Mouse (Mus musculus) left cerebral cortex, adult 2 months (tissue): ENCODE measurements at regions not wholly inside any gene's neighbourhood (a gene's known extent, or its start where the extent isn't known, plus 50 kb on each side); places are given as distances from the start of the nearest gene placed in this dataset.
A peak's percentile ranks its signal among the peaks of the same experiment; 100 is the strongest.

Source experiments
- DNase-seq, 2 experiments: peaks; one replicate each; pipeline ENCODE4 v3.0.0; 2021 to 2022; ENCODE audit warnings: low spot score in 2 of 2, mixed read lengths in 1 of 2; ENCODE audit errors: extremely low spot score in 1 of 2
- H3K27ac ChIP-seq: fragments of 200-600 bp; 2 replicates; pipeline ENCODE4 v1.8.1; 2022
- H3K4me3 ChIP-seq: fragments of 200-600 bp; 2 replicates; pipeline ENCODE4 v1.8.1; 2022
- CTCF ChIP-seq: fragments of 200-600 bp; IDR thresholded peaks from 2 replicates; pipeline ENCODE4 v1.8.1; 2022; ENCODE audit warnings: antibody characterized with exemption, mild to moderate bottlenecking, moderate library complexity
- intact Hi-C: fragments of 180-260 bp; cut with DNase I; formaldehyde crosslinking; loops from one replicate; pipeline ENCODE4 v1.15.1; 2025

- Histone ChIP-seq H3K27ac (no peak overlapping the region), H3K4me3 (no peak overlapping the region)
- no peak for TF ChIP-seq CTCF
- intact Hi-C loops = no loop called here
- DNase-seq = no peak
Measured at GRCm38 (mm10) chr12:106841996-106842395, 646.4 kb upstream of the 3110018I06Rik start.

- H3K4me3 ChIP-seq = no peak overlapping the region
- no peak overlapping the region for H3K27ac ChIP-seq
- TF ChIP-seq CTCF = no peak
- DNase-seq = no peak
- intact Hi-C loops = no loop called here
Measured at GRCm38 (mm10) chr12:106842396-106842795, 646.0 kb upstream of the 3110018I06Rik start.

GRCm38 (mm10) chr12:106851666-106852065 lies 636.8 kb upstream of the 3110018I06Rik start:
- intact Hi-C loops = no loop called here
- no peak for DNase-seq
- no peak; the same call in 1 of the 2 replicates for TF ChIP-seq CTCF

GRCm38 (mm10) chr12:106852736-106853135 lies 635.7 kb upstream of the 3110018I06Rik start:
- TF ChIP-seq CTCF = no peak
- intact Hi-C loops = no loop called here
- Histone ChIP-seq H3K4me3 (no peak overlapping the region), H3K27ac (no peak overlapping the region)
- no peak for DNase-seq

More at GRCm38 (mm10) chr12:106851666-106852065, 636.8 kb upstream of the 3110018I06Rik start:
- Histone ChIP-seq H3K4me3 (no peak overlapping the region), H3K27ac (no peak overlapping the region)

- Histone ChIP-seq H3K4me3 (no peak overlapping the region), H3K27ac (no peak overlapping the region)
- DNase-seq = no peak
- intact Hi-C loops = no loop called here
- no peak for TF ChIP-seq CTCF
Measured at GRCm38 (mm10) chr12:106853711-106854240, 634.7 kb upstream of the 3110018I06Rik start.

GRCm38 (mm10) chr12:106855520-106855919 lies 632.9 kb upstream of the 3110018I06Rik start:
- TF ChIP-seq CTCF = no peak
- no peak overlapping the region for H3K4me3 ChIP-seq
- intact Hi-C loops = no loop called here
- DNase-seq = no peak
- no peak overlapping the region for H3K27ac ChIP-seq

GRCm38 (mm10) chr12:106861638-106862037 lies 626.8 kb upstream of the 3110018I06Rik start:
- intact Hi-C loops = no loop called here
- DNase-seq = no peak
- H3K27ac ChIP-seq = no peak overlapping the region
- TF ChIP-seq CTCF = no peak
- no peak overlapping the region for H3K4me3 ChIP-seq

GRCm38 (mm10) chr12:106864076-106864475 lies 624.4 kb upstream of the 3110018I06Rik start:
- H3K27ac ChIP-seq = no peak overlapping the region
- intact Hi-C loops = no loop called here
- no peak for TF ChIP-seq CTCF
- no peak overlapping the region for H3K4me3 ChIP-seq
- no peak for DNase-seq

- H3K4me3 ChIP-seq = no peak overlapping the region
- H3K27ac ChIP-seq = no peak overlapping the region
- intact Hi-C loops = no loop called here
- TF ChIP-seq CTCF = no peak
- DNase-seq = no peak
Measured at GRCm38 (mm10) chr12:106868036-106868435, 620.4 kb upstream of the 3110018I06Rik start.

- H3K27ac ChIP-seq = no peak overlapping the region
- TF ChIP-seq CTCF = no peak
- intact Hi-C loops = no loop called here
- DNase-seq = no peak
- H3K4me3 ChIP-seq = no peak overlapping the region
Measured at GRCm38 (mm10) chr12:106871481-106871880, 617.0 kb upstream of the 3110018I06Rik start.

- Histone ChIP-seq H3K27ac (no peak overlapping the region), H3K4me3 (no peak overlapping the region)
- intact Hi-C loops = no loop called here
- DNase-seq = no peak
- no peak for TF ChIP-seq CTCF
Measured at GRCm38 (mm10) chr12:106872966-106873730, 615.3 kb upstream of the 3110018I06Rik start.

GRCm38 (mm10) chr12:106890319-106890718 lies 598.1 kb upstream of the 3110018I06Rik start:
- Histone ChIP-seq H3K4me3 (no peak overlapping the region), H3K27ac (no peak overlapping the region)
- peak in 1 of 2 experiments; percentile 34 for DNase-seq
- TF ChIP-seq CTCF = no peak
- intact Hi-C loops = no loop called here

GRCm38 (mm10) chr12:106894061-106894460 lies 594.4 kb upstream of the 3110018I06Rik start:
- no peak for TF ChIP-seq CTCF
- intact Hi-C loops = no loop called here
- no peak for DNase-seq
- Histone ChIP-seq H3K27ac (no peak overlapping the region), H3K4me3 (no peak overlapping the region)
